Mouse (Mus musculus): ENCODE measurements around the gene Casc1. TPM values are rescaled to one million over a fixed set of nuclear protein-coding genes. Genes with fewer than 3 reads are reported as not detected.
A peak's percentile ranks its signal among the peaks of the same experiment; 100 is the strongest.

Casc1 gene
- polyA plus RNA-seq, 1 experiment from 2014 or later = 0.13 TPM

GRCm38 (mm10) chr6:145211376-145212305 lies 836 bp upstream of the Casc1 start:
- H3K9me3 ChIP-seq (replicated peaks; ENCODE audit: control insufficient read depth, low read length) = no peaks in the 10 kb centered on the region
- H3K4me2 ChIP-seq (ENCODE audit: low read depth, low read length) = peak overlapping the region; percentile 89
- no peak for ATAC-seq (ENCODE audit: low read depth)
- H3K9ac ChIP-seq (ENCODE audit: low read depth, low read length) = peak overlapping the region; percentile 89
- H3K36me3 ChIP-seq (ENCODE audit: control insufficient read depth, insufficient read depth) = peaks cover 2% of the 10 kb centered on the region; the same call in 1 of the 2 replicates
- H3K27ac ChIP-seq (ENCODE audit: low read length) = peak overlapping the region; percentile 86
- peak overlapping the region; percentile 80 for H3K4me3 ChIP-seq (ENCODE audit: low read depth, low read length)
- WGBS (ENCODE audit: insufficient replicate concordance) = 1% methylated on average over 21 of the region's 21 CpGs
- H3K27me3 ChIP-seq (ENCODE audit: control insufficient read depth, insufficient read depth, low read depth, low read length) = no peaks in the 10 kb centered on the region
- H3K4me1 ChIP-seq (ENCODE audit: control insufficient read depth, low read depth, low read length) = peaks cover 11% of the 10 kb centered on the region

- H3K4me3 ChIP-seq (ENCODE audit: low read depth, low read length) = peak overlapping the region; percentile 80
- H3K4me2 ChIP-seq (ENCODE audit: low read depth, low read length) = peak overlapping the region; percentile 89
- no peaks in the 10 kb centered on the region for H3K27me3 ChIP-seq (ENCODE audit: control insufficient read depth, insufficient read depth, low read depth, low read length)
- 32% methylated on average over 8 of the region's 8 CpGs for WGBS (ENCODE audit: insufficient replicate concordance)
- no peak overlapping the region for H3K9ac ChIP-seq (ENCODE audit: low read depth, low read length)
- H3K36me3 ChIP-seq (ENCODE audit: control insufficient read depth, insufficient read depth) = no peaks in the 10 kb centered on the region
- H3K9me3 ChIP-seq (replicated peaks; ENCODE audit: control insufficient read depth, low read length) = no peaks in the 10 kb centered on the region
- no peak overlapping the region for H3K27ac ChIP-seq (ENCODE audit: low read length)
- peaks cover 11% of the 10 kb centered on the region for H3K4me1 ChIP-seq (ENCODE audit: control insufficient read depth, low read depth, low read length)
- no peak for ATAC-seq (ENCODE audit: low read depth)
Measured at GRCm38 (mm10) chr6:145210056-145210680, 637 bp downstream of the Casc1 start.

GRCm38 (mm10) chr6:145205142-145205541 lies 5.7 kb downstream of the Casc1 start:
- H3K4me3 ChIP-seq (ENCODE audit: low read depth, low read length) = no peak overlapping the region
- H3K27me3 ChIP-seq (ENCODE audit: control insufficient read depth, insufficient read depth, low read depth, low read length) = no peaks in the 10 kb centered on the region
- H3K4me2 ChIP-seq (ENCODE audit: low read depth, low read length) = no peak overlapping the region
- 71% methylated on average over 10 of the region's 10 CpGs for WGBS (ENCODE audit: insufficient replicate concordance)
- H3K36me3 ChIP-seq (ENCODE audit: control insufficient read depth, insufficient read depth) = no peaks in the 10 kb centered on the region
- H3K27ac ChIP-seq (ENCODE audit: low read length) = no peak overlapping the region
- ATAC-seq (ENCODE audit: low read depth) = no peak
- H3K4me1 ChIP-seq (ENCODE audit: control insufficient read depth, low read depth, low read length) = peaks cover under 1% of the 10 kb centered on the region
- no peak overlapping the region for H3K9ac ChIP-seq (ENCODE audit: low read depth, low read length)
- H3K9me3 ChIP-seq (replicated peaks; ENCODE audit: control insufficient read depth, low read length) = no peaks in the 10 kb centered on the region

GRCm38 (mm10) chr6:145204440-145204839 lies 6.4 kb downstream of the Casc1 start:
- Histone ChIP-seq H3K9me3 (replicated peaks; ENCODE audit: control insufficient read depth, low read length) (no peaks in the 10 kb centered on the region), H3K4me2 (ENCODE audit: low read depth, low read length) (no peak overlapping the region), H3K4me1 (ENCODE audit: control insufficient read depth, low read depth, low read length) (no peaks in the 10 kb centered on the region), H3K27me3 (ENCODE audit: control insufficient read depth, insufficient read depth, low read depth, low read length) (no peaks in the 10 kb centered on the region), H3K36me3 (ENCODE audit: control insufficient read depth, insufficient read depth) (no peaks in the 10 kb centered on the region), H3K9ac (ENCODE audit: low read depth, low read length) (no peak overlapping the region), H3K27ac (ENCODE audit: low read length) (no peak overlapping the region), H3K4me3 (ENCODE audit: low read depth, low read length) (no peak overlapping the region)
- WGBS (ENCODE audit: insufficient replicate concordance) = 78% methylated on average over 6 of the region's 6 CpGs
- ATAC-seq (ENCODE audit: low read depth) = no peak

GRCm38 (mm10) chr6:145202432-145203125 lies 8.2 kb downstream of the Casc1 start:
- H3K4me1 ChIP-seq (ENCODE audit: control insufficient read depth, low read depth, low read length) = no peaks in the 10 kb centered on the region
- no peaks in the 10 kb centered on the region for H3K9me3 ChIP-seq (replicated peaks; ENCODE audit: control insufficient read depth, low read length)
- H3K9ac ChIP-seq (ENCODE audit: low read depth, low read length) = no peak overlapping the region
- no peak overlapping the region for H3K27ac ChIP-seq (ENCODE audit: low read length)
- H3K4me2 ChIP-seq (ENCODE audit: low read depth, low read length) = no peak overlapping the region
- no peaks in the 10 kb centered on the region for H3K36me3 ChIP-seq (ENCODE audit: control insufficient read depth, insufficient read depth)
- no peak overlapping the region for H3K4me3 ChIP-seq (ENCODE audit: low read depth, low read length)
- WGBS (ENCODE audit: insufficient replicate concordance) = 65% methylated on average over 13 of the region's 13 CpGs
- no peaks in the 10 kb centered on the region for H3K27me3 ChIP-seq (ENCODE audit: control insufficient read depth, insufficient read depth, low read depth, low read length)
- ATAC-seq (ENCODE audit: low read depth) = no peak

GRCm38 (mm10) chr6:145197949-145198686 lies 12.7 kb downstream of the Casc1 start:
- no peak for ATAC-seq (ENCODE audit: low read depth)
- H3K27me3 ChIP-seq (ENCODE audit: control insufficient read depth, insufficient read depth, low read depth, low read length) = no peaks in the 10 kb centered on the region
- H3K4me1 ChIP-seq (ENCODE audit: control insufficient read depth, low read depth, low read length) = no peaks in the 10 kb centered on the region
- H3K27ac ChIP-seq (ENCODE audit: low read length) = no peak overlapping the region
- no peaks in the 10 kb centered on the region for H3K9me3 ChIP-seq (replicated peaks; ENCODE audit: control insufficient read depth, low read length)
- no peak overlapping the region for H3K9ac ChIP-seq (ENCODE audit: low read depth, low read length)
- H3K36me3 ChIP-seq (ENCODE audit: control insufficient read depth, insufficient read depth) = no peaks in the 10 kb centered on the region
- no peak overlapping the region for H3K4me2 ChIP-seq (ENCODE audit: low read depth, low read length)
- WGBS (ENCODE audit: insufficient replicate concordance) = 77% methylated on average over 8 of the region's 8 CpGs
- H3K4me3 ChIP-seq (ENCODE audit: low read depth, low read length) = no peak overlapping the region

- WGBS (ENCODE audit: insufficient replicate concordance) = 43% methylated on average over 11 of the region's 11 CpGs
- Histone ChIP-seq H3K9ac (ENCODE audit: low read depth, low read length) (no peak overlapping the region), H3K27ac (ENCODE audit: low read length) (no peak overlapping the region), H3K9me3 (replicated peaks; ENCODE audit: control insufficient read depth, low read length) (no peaks in the 10 kb centered on the region), H3K27me3 (ENCODE audit: control insufficient read depth, insufficient read depth, low read depth, low read length) (no peaks in the 10 kb centered on the region), H3K4me2 (ENCODE audit: low read depth, low read length) (no peak overlapping the region), H3K4me1 (ENCODE audit: control insufficient read depth, low read depth, low read length) (no peaks in the 10 kb centered on the region), H3K36me3 (ENCODE audit: control insufficient read depth, insufficient read depth) (no peaks in the 10 kb centered on the region), H3K4me3 (ENCODE audit: low read depth, low read length) (no peak overlapping the region)
- no peak for ATAC-seq (ENCODE audit: low read depth)
Measured at GRCm38 (mm10) chr6:145193446-145193845, 17.4 kb downstream of the Casc1 start.

- Histone ChIP-seq H3K4me3 (ENCODE audit: low read depth, low read length) (no peak overlapping the region), H3K9me3 (replicated peaks; ENCODE audit: control insufficient read depth, low read length) (no peaks in the 10 kb centered on the region), H3K36me3 (ENCODE audit: control insufficient read depth, insufficient read depth) (no peaks in the 10 kb centered on the region), H3K27ac (ENCODE audit: low read length) (no peak overlapping the region), H3K4me1 (ENCODE audit: control insufficient read depth, low read depth, low read length) (no peaks in the 10 kb centered on the region), H3K9ac (ENCODE audit: low read depth, low read length) (no peak overlapping the region), H3K4me2 (ENCODE audit: low read depth, low read length) (no peak overlapping the region), H3K27me3 (ENCODE audit: control insufficient read depth, insufficient read depth, low read depth, low read length) (no peaks in the 10 kb centered on the region)
- 58% methylated on average over 3 of the region's 3 CpGs for WGBS (ENCODE audit: insufficient replicate concordance)
- ATAC-seq (ENCODE audit: low read depth) = no peak
Measured at GRCm38 (mm10) chr6:145193038-145193437, 17.8 kb downstream of the Casc1 start.

All from liver, embryonic 16.5 days (tissue).